Mouse (Mus musculus): ENCODE measurements around the gene Cfap298. TPM values are rescaled to one million over a fixed set of nuclear protein-coding genes. Genes with fewer than 3 reads are reported as not detected.

The Cfap298 gene
- total RNA-seq (2014; fragmentation: Nextera tagmentation) (27.7 and 39.3 TPM in 2 replicates), total RNA-seq (2017) (63.1 and 118 TPM in 2 replicates)

DNA sequence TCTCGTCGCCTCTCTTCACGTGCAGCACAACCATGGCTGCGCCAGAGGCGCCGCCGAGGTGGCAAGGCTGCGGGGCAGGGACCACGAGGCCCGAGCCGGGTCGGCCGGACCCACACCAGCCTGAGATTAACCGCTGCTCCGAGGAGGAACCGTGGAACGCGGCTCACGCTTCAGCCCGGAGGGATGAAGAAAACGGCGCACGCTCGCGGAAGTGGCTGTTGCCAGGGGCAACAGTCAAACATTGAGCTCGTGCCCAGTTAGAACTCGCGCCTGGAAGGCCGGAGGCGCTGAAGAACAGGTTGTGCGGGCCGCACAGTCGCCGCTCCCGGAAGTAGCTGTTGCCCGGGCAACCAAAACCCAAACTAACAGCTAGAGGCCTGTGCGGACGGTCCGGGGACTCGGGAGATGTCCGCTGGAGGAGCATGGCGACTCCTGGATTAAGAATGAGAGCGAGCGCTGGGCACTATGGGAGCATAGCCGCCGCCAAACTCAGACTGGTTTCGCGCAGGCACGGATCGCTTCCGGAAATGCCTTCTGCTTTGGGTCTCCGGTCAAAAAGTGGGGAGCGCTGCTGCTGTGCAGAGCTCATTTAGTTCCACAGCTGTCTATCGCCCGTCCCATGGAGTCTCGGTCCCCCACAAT, at the start of gene Cfap298:
Gene Cfap298, minus strand, starts transcription at position 428 of the 642 bp plus-strand sequence.
- ATAC-seq (replicated peaks; ENCODE audit: poor library complexity, severe bottlenecking): peak; percentile 94

DNA sequence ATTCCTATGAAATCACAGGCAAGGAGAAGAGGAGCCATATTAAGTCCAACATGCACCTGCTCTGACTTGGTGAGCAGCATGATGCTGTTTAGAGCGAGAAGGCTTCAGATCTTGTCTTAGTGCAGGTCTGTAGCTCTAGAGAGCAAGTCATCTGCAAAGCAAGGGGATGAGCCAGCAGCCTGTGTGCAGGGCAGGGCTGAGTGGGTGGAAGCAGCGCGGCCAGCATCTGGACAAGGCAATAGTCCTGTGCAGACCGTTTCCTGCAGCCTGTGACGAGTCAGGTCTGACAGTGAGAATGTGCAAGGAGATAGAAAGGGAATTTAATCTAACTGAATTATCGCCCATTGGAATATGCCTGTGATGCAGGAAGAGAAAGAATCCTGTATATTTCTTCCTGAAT, 36.1 kb upstream of the Cfap298 start:
- no peak for ATAC-seq (replicated peaks; ENCODE audit: poor library complexity, severe bottlenecking)

DNA sequence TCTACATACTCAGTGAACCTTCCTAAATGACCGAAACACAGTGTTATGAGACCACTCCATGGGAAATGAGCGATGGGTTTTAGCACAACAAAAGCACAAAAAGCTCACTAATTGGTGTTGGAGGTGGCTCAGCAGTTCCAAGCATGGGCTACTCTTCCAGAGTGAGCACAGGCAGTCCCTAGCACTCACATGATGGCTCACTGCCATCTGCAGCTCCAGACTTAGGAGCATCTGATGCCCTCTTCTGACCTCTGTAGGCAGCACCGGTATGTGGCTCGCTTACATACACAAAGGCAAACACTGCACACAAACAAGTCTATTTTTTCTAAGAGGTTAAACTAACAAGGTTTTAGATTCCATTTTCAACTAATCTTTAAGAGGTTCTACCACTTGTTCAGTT, 31.3 kb upstream of the Cfap298 start:
- no peak for ATAC-seq (replicated peaks; ENCODE audit: poor library complexity, severe bottlenecking)

DNA sequence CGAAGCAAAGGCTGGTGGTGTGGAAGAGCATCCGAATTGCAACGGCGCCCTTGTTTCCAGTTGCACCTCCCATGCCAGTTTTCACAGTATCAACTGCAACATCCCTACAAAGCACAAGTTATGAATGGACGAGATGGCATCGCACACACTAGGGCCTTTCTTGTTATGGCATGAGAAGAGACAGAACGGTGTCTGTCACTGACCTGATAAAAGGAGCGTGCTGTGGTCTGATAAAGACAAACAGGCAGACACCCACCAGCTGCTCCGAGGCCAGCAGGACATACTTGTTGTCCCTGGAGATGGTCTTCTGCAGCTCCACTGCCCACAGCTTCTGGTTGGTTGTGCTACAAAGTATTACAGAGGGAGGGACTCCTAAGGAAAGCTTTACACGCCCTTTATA, 29.4 kb upstream of the Cfap298 start:
- ATAC-seq (replicated peaks; ENCODE audit: poor library complexity, severe bottlenecking): no peak

DNA sequence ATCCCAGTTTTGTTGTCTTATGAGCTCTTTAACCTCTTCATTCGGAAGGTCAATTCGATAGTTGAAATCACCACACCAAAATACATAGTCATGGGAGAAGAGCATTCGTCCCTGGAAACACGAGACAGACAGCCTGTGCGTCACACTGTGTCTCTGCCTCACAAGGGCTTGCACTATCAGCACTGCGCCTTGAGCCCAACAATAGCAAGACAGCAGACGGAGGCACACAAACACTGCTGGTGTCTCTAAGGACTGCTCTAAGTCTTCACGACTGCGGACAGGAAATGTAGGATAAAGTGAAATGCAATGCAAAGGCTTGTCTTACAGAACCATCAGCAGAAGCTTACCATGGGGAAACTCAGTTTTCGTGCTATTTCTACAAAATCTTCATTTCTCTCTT, 29.0 kb upstream of the Cfap298 start:
- no peak for ATAC-seq (replicated peaks; ENCODE audit: poor library complexity, severe bottlenecking)

DNA sequence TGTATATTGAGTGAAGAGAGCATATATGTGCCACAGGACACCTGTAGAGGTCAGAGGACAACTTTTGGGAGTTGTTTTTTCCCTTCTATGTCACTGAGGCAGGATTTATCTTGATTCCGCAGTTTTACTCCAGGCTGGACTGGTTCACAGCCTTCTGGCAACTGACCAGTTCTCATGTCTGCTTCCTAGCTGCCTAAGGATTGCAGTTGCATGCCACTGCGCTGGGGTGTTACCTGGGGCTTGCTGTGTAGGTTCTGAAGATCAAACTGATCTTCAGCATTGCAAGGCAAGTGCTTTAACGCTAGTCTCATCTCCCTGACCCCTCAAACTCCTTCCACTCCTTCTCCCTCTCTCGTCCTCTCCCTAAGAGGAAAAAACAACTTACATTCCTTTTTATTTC, 28.3 kb upstream of the Cfap298 start:
- no peak for ATAC-seq (replicated peaks; ENCODE audit: poor library complexity, severe bottlenecking)

DNA sequence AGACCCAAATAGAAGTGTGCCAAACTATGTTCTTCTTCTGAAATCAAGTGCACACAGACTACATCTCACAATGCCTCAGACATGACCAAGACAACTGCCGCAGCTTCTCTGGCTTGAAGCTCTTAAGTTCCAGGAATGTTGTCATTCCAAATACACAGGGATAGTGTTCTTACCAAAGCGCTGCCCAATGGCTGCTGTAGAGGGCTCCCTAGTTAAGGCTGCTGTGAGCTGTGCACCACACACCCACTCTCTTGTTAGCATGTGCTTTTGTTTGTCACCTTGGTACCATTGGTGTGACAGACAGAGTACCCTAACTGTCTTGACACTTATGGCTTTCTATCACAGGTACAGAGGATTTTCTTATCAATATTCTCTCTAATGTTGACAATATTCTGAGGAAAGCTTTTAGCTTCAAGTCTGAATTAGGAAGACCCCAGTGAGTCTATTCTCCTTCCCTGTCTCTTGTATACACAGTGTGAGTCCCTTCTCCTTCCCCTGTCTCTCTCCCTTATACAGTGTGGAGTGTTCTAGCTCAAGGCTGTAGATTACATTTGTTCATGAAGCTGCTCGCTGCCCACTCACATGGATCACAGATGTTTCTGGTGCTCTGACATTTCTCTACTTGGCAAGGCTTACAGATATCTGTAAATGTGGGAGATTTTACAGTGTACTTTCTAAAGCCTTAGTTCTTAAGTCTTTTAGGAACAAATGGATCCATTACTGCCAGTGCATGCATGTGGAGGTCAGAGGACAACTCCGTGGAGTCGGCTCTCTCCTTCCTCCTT, 23.6 kb upstream of the Cfap298 start:
- no peak for ATAC-seq (replicated peaks; ENCODE audit: poor library complexity, severe bottlenecking)

DNA sequence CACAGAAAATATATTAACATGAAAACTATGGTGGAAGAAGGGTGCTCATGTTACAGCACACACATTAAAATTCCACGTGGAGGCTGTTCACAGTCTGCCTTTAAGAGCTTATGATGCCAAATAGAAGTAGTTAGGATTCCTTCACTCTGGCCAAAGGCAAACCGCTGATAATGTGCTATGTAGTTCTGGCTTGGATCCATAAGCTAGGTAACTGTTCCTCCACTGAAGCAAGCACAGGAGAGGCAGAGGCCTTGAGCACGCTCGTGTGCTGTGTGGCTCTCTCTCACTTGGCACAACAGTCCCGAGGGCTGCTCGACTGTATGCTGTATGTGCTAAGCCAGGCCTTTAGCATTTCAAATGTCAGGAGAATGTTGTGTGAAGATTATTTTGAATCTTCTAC, 20.6 kb upstream of the Cfap298 start:
- ATAC-seq (replicated peaks; ENCODE audit: poor library complexity, severe bottlenecking): no peak

DNA sequence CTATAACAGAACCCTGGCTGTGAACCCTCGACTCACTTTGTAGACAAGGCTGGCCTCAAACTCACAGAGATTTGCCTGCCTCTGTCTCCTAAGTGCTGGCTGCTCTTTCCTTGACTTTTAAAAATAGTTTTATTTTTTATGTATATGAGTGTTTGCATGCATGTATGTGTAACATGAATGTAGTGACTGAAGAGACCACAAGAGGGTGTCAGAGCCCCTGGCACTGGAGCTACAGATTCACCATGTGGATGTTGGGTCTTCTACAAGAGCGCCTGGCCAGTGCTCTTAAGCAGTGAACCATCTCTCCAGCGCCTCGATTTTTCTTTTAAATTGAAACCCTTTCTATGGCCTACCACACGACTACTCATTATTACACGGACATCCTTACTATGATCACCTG, 18.9 kb upstream of the Cfap298 start:
- peak; percentile 53; the same call in 1 of the 2 replicates for ATAC-seq (replicated peaks; ENCODE audit: poor library complexity, severe bottlenecking)

DNA sequence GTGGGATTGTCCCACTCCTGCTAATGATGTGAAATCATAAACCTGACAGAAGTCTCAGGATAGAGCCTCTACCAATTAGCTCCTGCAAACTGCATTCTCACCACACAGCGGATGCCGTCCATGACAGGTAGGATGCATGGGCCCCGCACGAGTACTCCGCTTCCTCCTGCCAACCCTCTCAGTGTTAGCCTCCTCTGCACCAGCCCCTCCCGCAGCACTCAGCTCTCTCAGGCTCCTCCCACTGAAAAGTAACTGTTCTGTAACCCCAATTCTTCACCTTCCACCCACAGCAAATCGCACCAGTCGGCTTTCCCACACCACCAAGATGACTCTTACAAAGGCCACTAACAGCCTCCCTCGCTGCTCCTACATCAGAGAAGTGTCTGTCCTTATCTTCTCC, 18.2 kb upstream of the Cfap298 start:
- no peak for ATAC-seq (replicated peaks; ENCODE audit: poor library complexity, severe bottlenecking)

DNA sequence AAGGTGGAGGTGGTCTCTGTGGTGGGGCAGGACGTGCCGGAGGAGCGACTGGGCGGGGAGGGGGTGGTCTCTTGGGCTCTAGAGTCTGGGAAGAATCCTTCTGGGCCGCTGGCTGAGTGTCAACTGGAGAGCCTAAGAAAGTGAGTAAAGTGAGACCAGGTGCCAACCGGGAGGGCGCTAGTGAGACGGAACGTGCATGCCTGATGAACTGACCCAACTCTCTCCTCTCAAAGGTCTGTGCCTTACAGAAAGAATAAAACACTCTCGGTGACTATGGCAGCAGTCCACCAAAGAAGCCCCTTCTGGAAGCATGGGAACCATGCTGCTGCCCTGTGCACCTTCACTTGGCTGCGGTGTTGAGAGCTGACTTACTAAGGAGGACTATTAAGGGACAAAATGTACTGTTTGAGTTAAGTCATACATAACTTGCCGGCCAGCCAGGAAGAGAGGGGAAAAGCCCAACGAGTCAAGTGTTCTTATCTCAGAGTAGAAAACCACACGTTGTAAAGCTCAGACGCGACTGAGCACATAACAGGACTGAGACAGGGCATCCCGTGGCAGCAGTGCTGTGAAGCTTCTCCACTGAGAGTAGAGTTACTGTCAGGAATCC, 15.5 kb upstream of the Cfap298 start:
- no peak for ATAC-seq (replicated peaks; ENCODE audit: poor library complexity, severe bottlenecking)

DNA sequence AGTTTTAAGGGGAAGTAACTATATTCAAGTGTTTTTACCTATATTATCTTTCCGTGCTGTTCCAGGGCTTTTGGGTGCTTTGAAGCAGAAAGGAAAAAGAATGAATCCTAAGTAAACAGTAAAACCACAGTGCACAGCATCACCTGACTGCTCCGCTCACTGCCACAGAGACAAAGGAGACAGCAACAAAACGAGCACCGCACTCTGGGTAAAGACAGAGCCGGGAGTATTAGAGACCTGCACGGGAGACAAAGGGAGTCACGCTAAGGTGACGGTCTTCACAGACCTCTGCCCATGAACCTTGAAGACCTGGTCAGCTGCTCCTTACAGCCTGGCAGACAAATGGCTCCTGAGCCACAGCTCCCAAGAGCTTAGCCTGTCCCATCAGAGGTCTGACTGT, 12.1 kb upstream of the Cfap298 start:
- ATAC-seq (replicated peaks; ENCODE audit: poor library complexity, severe bottlenecking): no peak

DNA sequence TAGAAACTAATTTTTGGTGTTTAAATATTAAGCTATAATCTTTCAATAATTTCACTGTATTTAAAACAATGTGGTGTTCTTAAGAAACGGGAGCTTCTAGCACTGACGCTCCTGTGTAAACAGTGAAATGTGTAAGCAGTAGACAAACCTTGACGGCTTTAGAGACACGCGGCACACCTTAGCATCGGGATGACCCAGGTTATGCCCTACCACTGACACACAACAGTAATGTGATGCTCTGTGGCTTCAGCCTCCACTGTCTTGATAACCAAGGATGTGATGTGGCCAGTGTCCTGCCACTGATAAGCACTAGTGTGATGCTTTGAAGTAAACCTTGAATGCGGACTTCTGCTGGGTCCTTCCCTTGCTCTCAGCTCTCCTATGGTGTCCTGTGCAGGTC, 6.3 kb upstream of the Cfap298 start:
- no peak for ATAC-seq (replicated peaks; ENCODE audit: poor library complexity, severe bottlenecking)

DNA sequence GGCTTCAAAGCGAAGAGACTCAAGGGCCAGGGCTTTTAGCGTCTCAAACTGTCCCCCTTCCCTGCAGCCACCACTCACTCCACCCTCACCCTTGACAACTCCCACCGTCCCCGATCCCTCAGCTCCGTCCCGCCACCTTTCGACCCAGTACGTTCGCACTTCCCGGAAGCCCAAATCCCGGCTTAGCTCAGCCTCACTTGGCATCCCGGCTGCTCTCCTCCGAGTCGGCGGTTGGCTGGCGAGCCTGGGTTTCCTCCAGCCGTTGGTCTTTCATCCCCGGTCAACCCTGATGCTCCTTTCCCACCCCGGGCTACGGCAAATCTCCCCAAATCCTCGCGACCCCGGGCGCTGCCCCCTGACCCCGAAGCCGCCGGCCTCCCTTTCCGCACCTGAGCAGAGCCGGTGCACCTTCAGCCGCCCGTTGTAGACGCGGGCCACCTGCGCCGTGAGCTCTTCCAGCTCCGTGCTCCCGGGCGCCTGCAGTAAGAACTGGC, 674 bp downstream of the Cfap298 start:
- ATAC-seq (replicated peaks; ENCODE audit: poor library complexity, severe bottlenecking): peak; percentile 40

DNA sequence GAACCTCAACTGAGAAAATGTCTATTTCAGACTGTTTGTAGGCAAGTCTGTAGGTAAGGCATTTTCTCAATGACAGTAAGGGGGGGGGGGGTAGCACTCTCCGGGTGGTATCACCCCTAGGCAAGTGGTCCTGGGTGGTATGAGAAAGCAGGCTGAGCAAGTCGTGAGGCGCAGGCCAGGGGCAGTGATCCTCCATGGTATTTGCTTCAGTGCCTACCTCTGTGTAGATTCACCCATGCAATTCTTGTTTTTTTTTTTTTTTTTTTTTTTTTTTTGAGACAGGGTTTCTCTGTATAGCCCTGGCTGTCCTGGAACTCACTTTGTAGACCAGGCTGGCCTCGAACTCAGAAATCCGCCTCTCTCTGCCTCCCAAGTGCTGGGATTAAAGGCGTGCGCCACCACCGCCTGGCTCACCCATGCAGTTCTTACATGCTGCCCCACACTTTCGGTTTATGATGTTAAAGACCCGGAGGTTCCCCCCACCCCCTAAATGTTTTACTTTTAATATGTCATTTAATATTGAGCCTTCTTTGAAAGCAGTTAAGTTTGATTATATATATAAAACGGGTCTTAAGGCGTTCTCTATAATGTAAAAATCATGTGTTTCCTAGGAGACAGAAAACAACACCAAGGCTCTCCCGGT, 1.3 kb downstream of the Cfap298 start:
- no peak for ATAC-seq (replicated peaks; ENCODE audit: poor library complexity, severe bottlenecking)

DNA sequence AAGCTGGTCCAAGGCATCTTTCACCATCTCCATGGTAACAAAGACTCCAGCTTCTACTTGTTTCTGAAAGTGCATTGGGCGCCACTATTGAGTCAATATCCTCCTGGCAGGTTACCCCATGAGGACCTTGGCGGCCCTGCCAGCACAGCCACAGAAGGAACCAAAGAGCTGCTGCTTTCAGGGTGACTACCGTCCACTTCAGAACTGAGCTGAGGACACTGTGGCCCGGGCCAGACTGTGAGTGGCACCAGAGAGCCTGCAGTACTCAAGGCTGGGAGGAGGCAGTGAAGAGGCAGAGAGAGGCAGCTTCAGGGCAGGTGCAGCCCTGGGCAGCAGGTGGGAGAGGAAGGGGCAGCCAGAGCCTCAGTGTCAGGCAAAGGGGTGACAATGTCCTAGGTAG, 7.5 kb downstream of the Cfap298 start:
- ATAC-seq (replicated peaks; ENCODE audit: poor library complexity, severe bottlenecking): no peak

DNA sequence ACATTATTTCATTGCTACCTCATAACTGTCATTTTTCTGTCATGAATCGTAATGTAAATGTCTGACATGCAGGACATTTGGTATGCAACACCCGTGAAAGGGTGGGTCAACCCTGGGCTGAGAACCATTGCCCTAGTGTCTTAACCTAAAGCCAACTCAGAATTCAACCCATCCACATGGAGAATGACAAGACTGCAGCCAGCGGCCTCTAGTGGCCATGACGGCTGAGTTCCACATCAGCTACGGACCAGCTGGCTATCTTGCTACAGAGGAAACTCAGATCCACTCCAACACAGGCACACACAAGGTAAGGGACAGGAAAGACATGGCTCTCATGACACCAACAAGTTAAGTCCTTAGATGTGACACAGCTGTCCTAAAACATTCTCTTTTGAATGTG, 9.5 kb downstream of the Cfap298 start:
- ATAC-seq (replicated peaks; ENCODE audit: poor library complexity, severe bottlenecking): peak; percentile 60

DNA sequence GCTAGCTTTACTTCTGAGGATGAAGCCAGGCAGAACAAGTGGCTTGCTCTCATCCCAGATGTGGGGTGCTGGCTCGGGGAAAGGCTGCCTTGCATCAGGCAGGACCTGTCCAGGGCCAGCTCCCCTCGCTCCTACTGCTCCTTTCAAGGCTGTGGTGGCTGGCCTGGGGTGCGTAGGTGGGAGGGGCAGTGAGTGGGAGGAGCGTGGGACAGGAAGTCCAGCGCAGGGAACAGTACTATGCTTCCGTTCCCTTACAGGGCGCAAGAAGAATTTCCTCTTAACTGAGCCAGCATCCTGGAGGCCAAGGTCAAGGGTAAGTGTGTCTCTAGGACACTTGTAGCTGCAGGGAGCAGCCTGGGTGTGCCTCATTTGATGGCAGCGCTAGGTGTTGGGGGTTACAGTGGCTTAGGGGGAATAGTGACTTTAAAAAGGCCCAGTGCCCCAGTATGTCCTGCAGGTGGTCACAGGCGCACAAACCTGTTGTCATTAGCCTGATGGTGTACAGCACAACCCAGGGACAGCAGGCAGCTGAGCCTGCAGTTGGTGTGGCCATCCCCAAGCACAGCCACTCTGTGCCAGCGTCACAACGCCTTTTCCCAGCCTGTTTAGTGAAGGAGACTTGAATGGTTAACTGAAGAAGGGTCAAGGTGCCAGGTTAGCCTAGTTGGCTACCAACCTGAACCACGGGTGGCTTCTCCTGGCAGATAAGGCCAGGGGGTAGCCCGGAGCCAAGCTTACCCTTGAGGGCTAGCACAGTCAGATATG, 10.1 kb downstream of the Cfap298 start:
- 0 out of 2 replicates have a peak, but pooled peaks have one; percentile 34 for ATAC-seq (replicated peaks; ENCODE audit: poor library complexity, severe bottlenecking)

DNA sequence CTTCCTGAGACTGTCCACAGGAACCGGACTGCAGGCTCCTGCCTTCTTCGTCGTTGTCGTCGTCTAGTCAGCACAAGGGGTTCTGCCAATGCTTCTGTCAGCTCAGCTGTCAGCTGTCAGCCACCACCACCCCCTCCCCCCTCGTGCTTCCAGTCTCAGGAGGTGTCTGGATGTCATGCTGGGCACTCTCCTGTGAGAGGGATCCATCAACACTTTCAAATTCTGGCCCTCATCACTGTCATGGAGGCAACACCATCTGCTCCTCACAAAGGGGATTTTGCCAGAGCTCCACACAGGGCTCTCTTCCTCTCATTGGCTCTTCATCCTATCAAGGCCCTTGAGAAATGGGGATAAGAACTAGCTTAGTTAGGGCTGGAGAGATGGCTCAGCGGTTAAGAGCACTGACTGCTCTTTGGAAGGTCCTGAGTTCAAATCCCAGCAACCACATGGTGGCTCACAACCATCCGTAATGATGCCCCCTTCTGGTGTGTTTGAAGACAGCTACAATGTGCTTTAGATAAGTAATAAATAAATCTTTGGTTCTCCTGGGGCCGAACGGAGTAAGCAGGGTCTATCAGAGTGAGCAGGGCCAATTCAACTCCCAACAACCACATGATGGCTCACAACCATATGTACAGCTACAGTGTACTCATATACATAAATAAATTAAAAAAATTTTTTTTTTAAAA, 13.3 kb downstream of the Cfap298 start:
- no peak for ATAC-seq (replicated peaks; ENCODE audit: poor library complexity, severe bottlenecking)

DNA sequence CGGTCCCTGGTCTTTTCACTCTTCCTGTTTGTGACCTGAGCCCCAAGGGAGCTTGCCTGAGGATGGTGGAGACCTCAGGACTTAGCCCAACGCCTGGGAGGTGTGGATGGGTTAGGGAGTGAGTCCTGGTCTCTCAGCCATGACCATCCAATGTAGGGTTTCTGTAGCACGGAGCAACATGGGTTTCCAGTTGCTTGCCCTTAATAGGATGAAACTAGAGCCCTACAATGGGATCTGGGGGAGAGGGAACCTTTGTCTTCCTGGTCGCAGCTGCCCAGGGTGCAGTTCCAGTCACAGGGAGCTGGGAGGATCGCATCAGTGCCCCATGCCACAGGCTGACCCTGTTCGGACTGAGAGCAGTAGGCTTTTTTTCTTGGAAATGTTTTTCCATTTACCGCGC, 17.8 kb downstream of the Cfap298 start:
- ATAC-seq (replicated peaks; ENCODE audit: poor library complexity, severe bottlenecking): no peak

All from granulocyte monocyte progenitor cell, adult 5-6 weeks (primary cell).